Mouse (Mus musculus): ENCODE results near the gene Fbrsl1.

Gene Fbrsl1

GRCm38 (mm10) chr5:110357531-110358179 is 90.6 kb downstream of the Fbrsl1 start:
- peak; percentile 85 for DNase-seq

- peak; percentile 54 for DNase-seq
Measured at GRCm38 (mm10) chr5:110354716-110355115, 93.6 kb downstream of the Fbrsl1 start.

GRCm38 (mm10) chr5:110347006-110347405 is 101.3 kb downstream of the Fbrsl1 start:
- no peak for DNase-seq

- DNase-seq: no peak
Measured at GRCm38 (mm10) chr5:110345553-110345952, 102.8 kb downstream of the Fbrsl1 start.

- no peak for DNase-seq
Measured at GRCm38 (mm10) chr5:110344524-110344923, 103.8 kb downstream of the Fbrsl1 start, which contains the start of gene Lrcol1. TSS of gene Lrcol1 (plus strand) at chr5:110344730.

GRCm38 (mm10) chr5:110342648-110343284 is 105.5 kb downstream of the Fbrsl1 start, which contains the start of gene P2rx2:
TSS of gene P2rx2 (minus strand) at chr5:110343212.
- peak; percentile 69 for DNase-seq

- peak; percentile 19 for DNase-seq
Measured at GRCm38 (mm10) chr5:110338792-110339191, 109.5 kb downstream of the Fbrsl1 start.

GRCm38 (mm10) chr5:110330508-110330907 is 117.8 kb downstream of the Fbrsl1 start:
- peak; percentile 31 for DNase-seq

GRCm38 (mm10) chr5:110313127-110313526 is 135.2 kb downstream of the Fbrsl1 start:
- no peak for DNase-seq
